Mouse (Mus musculus): ENCODE measurements around the gene Ctse.

DNA sequence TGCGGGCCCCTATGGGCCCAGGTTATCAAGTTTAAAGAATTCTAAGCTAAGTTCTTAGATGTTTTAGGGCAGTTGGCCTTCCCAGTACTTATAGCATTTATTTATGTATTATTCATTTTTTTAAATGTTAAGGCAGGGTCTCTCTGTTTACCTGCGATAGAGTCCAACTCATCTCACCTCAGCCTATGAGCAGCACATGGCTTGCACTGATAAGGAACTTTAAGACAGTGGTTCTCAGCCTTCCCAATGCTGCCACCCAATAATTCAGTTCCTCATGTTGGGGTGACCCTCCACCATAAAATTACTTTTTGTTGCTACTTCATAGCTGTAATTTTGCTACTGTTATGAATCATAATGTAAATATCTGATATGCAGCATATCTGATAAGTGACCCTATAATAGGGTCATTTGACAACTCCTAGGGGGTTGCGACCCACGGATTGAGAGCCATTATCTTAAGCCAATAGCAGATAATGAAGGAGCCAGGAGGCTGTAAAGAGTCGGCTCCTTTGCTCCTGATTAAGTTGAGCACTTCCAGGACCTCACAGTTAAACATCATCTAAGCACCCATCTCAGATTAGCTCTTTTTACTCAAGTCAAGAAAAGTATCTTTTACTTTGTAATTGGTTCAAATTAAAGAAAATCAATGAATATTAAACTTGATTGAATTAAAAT lies 21.4 kb upstream of the Ctse start:
- TF ChIP-seq POLR2A (IDR thresholded peaks at IDR 0.05; ENCODE audit: insufficient read depth, low read length) (no peak), CTCF (IDR thresholded peaks at IDR 0.05; ENCODE audit: low read depth, low read length) (no peak)

Measured in ES-Bruce4 (cell line).